Mouse (Mus musculus): ENCODE results near the gene Vmn1r77.
A peak's percentile ranks its signal among the peaks of the same experiment; 100 is the strongest.
"Not testable (repeated sequence)": the region's sequence is repeated elsewhere in the genome, so short reads cannot be mapped to it uniquely, and the experiment has no call there.

Gene Vmn1r77

DNA sequence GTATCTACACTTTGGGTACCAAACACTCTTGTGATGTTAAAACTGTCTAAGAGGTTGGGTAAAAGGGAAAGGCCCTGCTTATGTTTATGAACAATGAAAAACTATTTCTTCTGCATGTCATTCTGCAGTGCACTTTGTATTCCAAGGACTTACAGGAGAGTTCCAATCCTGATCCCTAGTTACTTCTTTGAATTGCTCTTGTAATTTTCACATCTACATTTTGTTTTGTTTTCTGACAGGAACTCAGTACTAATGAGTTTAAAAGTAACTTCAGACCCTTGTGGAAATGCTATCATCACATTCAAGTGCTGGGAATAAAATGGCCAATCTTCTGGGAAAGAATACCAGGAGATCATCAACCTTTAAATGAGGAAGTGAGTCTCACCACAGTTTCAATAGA lies at the start of gene Vmn1r77:
Vmn1r77 (plus strand) TSS at position 301 of the 400 bp plus-strand sequence.
- DNase-seq (ENCODE audit: low spot score), result not testable (repeated sequence)

DNA sequence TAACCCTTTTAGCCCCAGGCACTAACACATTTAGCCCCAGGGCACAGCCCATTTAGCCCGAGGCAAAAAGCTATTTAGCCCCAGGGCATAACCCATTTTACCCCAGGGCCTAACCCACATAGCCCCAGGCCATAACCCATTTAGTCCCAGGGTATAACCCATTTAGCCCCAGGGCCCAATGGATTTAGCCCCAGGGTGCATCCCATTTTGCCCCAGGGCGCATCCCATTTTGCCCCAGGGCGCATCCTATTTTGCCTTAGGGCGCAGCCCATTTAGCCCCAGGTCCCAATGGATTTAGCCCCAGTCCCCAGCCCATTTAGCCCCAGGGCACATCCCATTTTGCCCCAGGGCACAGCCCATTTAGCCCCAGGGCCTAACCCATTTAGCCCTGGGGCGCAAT lies 25.1 kb upstream of the Vmn1r77 start:
- DNase-seq (ENCODE audit: low spot score), result peak; percentile 54

GRCm38 (mm10) chr7:12012392-12012791 lies 24.2 kb upstream of the Vmn1r77 start:
- DNase-seq (ENCODE audit: low spot score), result peak; percentile 40

GRCm38 (mm10) chr7:12013106-12013505 lies 23.4 kb upstream of the Vmn1r77 start:
- no peak for DNase-seq (ENCODE audit: low spot score)

- peak; percentile 32 for DNase-seq (ENCODE audit: low spot score)
Observed at GRCm38 (mm10) chr7:12017829-12018228, 18.7 kb upstream of the Vmn1r77 start.

DNA sequence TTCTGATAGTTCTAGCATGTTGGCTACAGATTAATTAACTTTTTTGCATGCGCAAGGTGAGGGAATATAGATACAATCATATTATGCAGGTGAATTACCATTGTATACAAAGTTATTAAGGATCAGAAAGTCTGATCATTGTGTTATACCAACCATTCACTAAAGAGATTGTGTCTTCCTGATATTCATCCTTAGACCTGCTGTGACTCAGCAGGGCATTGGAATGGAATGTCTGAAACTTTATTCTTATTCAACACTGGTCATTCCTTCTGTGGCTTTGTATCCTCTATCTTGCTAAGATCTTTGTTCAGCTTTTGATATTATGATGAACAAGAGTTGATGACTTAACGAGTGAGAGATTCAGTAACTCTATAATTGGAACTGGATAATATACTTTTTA lies 4.1 kb downstream of the Vmn1r77 start:
- DNase-seq (ENCODE audit: low spot score), result no peak

Measured in testis, postnatal 10 days (tissue).